Mouse (Mus musculus) cortical plate, adult 2 months (tissue): Measurements from ENCODE around the gene Eif1b. TPM values are rescaled to one million over a fixed set of nuclear protein-coding genes. Genes with fewer than 3 reads are reported as not detected.
A peak's percentile ranks its signal among the peaks of the same experiment; 100 is the strongest.

Experiments used
- H3K27ac ChIP-seq: fragments of 200-500 bp; 2 replicates; pipeline ENCODE4 v1.5.1; 2012; ENCODE audit warnings: low read length, control low read depth, inconsistent platforms; ENCODE audit not compliant: insufficient read depth
- H3K4me1 ChIP-seq: fragments of 200-500 bp; 2 replicates; pipeline ENCODE4 v1.6.1; 2011; ENCODE audit warnings: low read length; ENCODE audit not compliant: control insufficient read depth, insufficient read depth
- H3K4me3 ChIP-seq: fragments of 200-500 bp; 2 replicates; pipeline ENCODE4 v1.5.1; 2011; ENCODE audit warnings: mild to moderate bottlenecking, low read length, control low read depth; ENCODE audit not compliant: insufficient read depth
- CTCF ChIP-seq: fragments of 200-500 bp; IDR thresholded peaks from 2 replicates; pipeline ENCODE4 v1.5.1; 2011; ENCODE audit warnings: mild to moderate bottlenecking, control low read depth, low read length; ENCODE audit not compliant: insufficient read depth; ENCODE audit errors: extremely low read depth
- POLR2A ChIP-seq: fragments of 200-500 bp; IDR thresholded peaks from 2 replicates; pipeline ENCODE4 v1.6.1; 2011; ENCODE audit warnings: mild to moderate bottlenecking, low read length, control low read depth; ENCODE audit not compliant: insufficient read depth; ENCODE audit errors: extremely low read depth
- polyA plus RNA-seq: library from polyadenylated mRNA; depleted of rRNA; stranded (reverse); fragments of >200 nt; gene quantifications from 2 replicates; pipeline ENCODE4 v1.2.3, GENCODE M21; 2012; rRNA removed

Gene Eif1b
- polyA plus RNA-seq, 1 experiment = 147 TPM

DNA sequence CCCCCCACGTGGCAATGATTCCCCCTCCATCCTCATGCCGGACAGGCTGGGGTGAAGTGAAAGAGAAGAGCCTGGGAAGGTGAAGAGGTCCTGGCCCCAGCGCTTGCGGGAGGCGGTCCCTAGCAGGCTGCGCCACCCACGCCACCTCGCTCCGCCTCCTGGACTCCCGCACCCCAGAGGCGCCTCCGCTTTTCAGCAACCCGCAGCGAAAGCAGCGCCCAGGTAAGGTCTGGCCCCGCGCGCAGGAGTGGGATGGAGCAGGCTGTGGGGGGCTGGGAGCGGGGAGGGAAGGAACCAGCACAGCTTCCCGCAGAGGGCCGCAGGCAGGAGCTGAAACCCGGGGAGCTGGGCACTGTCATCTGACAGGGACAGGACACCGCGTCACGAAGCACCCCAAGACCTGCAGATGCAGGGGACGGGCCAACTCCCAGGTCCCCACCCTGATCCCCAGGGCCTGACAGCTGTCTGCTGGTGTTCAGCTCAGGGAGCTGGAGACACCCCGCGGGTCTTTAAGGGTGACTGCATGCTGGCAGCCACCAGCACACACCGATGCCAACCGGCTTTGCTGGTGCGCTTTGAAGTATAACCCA, 47.7 kb downstream of the Eif1b start, which contains the start of gene Entpd3:
Gene Entpd3, plus strand, starts transcription at position 157 of the 590 bp plus-strand sequence.
- Histone ChIP-seq H3K27ac (no peak within 1 kb of the TSS), H3K4me3 (peak within 1 kb of the TSS; percentile 55), H3K4me1 (no peaks in the 10 kb centered on the region; the same call in 1 of the 2 replicates)
- TF ChIP-seq POLR2A = no peak
- no peak for TF ChIP-seq CTCF

DNA sequence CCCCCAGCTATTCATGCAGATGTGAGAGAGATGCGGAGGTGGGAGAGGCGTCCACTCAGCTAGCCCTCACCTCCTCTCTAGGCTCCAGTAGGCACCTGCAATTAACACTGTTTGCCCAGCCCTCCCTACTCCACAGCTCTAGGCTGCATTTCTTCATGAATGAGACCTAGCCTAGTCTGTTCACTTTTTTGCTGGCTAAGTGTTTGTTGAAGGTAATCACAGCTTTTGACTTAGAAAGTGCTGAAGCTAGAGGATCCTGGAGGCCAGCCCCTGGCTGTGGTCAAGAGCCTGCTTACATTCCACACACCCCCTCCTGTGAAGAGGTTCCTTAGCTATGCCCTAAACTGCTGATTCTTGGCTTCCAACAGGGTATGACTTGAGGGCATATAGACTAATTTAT, 49.4 kb downstream of the Eif1b start:
- no peak for TF ChIP-seq CTCF
- TF ChIP-seq POLR2A = no peak
- Histone ChIP-seq H3K4me1 (no peaks in the 10 kb centered on the region; the same call in 1 of the 2 replicates), H3K4me3 (no peak overlapping the region)

DNA sequence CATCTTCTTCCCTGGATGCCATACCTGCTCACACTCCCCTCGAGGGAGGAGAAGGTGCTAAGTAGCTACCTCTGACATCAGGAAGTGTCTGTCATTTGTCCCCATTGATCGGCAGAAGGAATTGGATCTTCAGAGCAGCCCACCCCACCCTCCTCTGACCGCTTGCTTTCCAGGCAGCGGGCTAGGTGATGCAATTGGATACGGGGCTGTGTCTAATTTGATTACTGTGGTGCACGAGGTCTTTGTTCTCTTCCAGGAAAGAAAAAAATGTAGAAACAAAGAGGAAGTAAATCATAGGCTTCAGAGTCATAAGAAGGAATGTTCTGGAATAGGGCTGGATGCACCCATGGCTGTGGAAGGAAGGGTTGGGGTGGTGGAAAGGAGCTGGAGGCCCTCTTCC, 50.2 kb downstream of the Eif1b start:
- TF ChIP-seq CTCF (no peak), POLR2A (no peak)
- H3K4me1 ChIP-seq = no peaks in the 10 kb centered on the region; the same call in 1 of the 2 replicates
- H3K4me3 ChIP-seq = no peak overlapping the region
- H3K27ac ChIP-seq = no peak overlapping the region

More for the DNA sequence above, 49.4 kb downstream of the Eif1b start:
- no peak overlapping the region for H3K27ac ChIP-seq

Other genes with a start within 250 kb of the Eif1b start
- gene Myrip, start 190.7 kb upstream of the Eif1b start, polyA plus RNA-seq = 47.7 and 57.5 TPM in 2 replicates
- 7.0 and 8.0 TPM in 2 replicates for gene Entpd3, start 47.6 kb downstream of the Eif1b start, polyA plus RNA-seq
- 326 and 355 TPM in 2 replicates for gene Rpl14, start 79.2 kb downstream of the Eif1b start, polyA plus RNA-seq